Mouse (Mus musculus): ENCODE measurements around the gene Fgfr2.

- TF ChIP-seq POU5F1 (IDR thresholded peaks at IDR 0.05; ENCODE audit: borderline replicate concordance, low read length) (no peak), CTCF (conservative IDR thresholded peaks at IDR 0.05; ENCODE audit: low read length) (no peak)
Measured at GRCm38 (mm10) chr7:133123244-133123998, at the start of gene Fgfr2.

Data from E14TG2a.4 (cell line).